Mouse (Mus musculus): ENCODE measurements around the gene Serpind1. TPM values are rescaled to one million over a fixed set of nuclear protein-coding genes. Genes with fewer than 3 reads are reported as not detected.

Serpind1 gene
- total RNA-seq (2014; fragmentation: Nextera tagmentation) (not detected in 2 replicates), total RNA-seq (2017) (0.11 TPM in 1 of 2 replicates, not detected in the other), polyA plus RNA-seq (2012) (not detected in 2 replicates)

- Histone ChIP-seq H3K4me1 (ENCODE audit: insufficient read depth, low read depth, low read length) (0 out of 2 replicates have a peak, but pooled peaks cover 4% of the 10 kb centered on the region), H3K27me3 (ENCODE audit: insufficient read depth, low read length) (no peaks in the 10 kb centered on the region), H3K9me3 (replicated peaks) (no peaks in the 10 kb centered on the region), H3K36me3 (replicated peaks) (peaks cover 40% of the 10 kb centered on the region), H3K4me3 (ENCODE audit: low read depth, low read length) (no peak within 1 kb of the TSS; the same call in 1 of the 2 replicates)
- no peak for TF ChIP-seq TAL1 (conservative IDR thresholded peaks at IDR 0.05; ENCODE audit: low read depth, low read length)
- no peak for TF ChIP-seq POLR2AphosphoS5 (IDR thresholded peaks at IDR 0.05; ENCODE audit: insufficient replicate concordance, low read depth, low read length)
- TF ChIP-seq CTCF (IDR thresholded peaks at IDR 0.05; ENCODE audit: low read depth, low read length), result no peak
- TF ChIP-seq GATA2 (IDR thresholded peaks at IDR 0.05; ENCODE audit: borderline replicate concordance, low read depth, low read length), result no peak
- TF ChIP-seq GATA1 (IDR thresholded peaks at IDR 0.05; ENCODE audit: borderline replicate concordance, low read length), result no peak
- DNase-seq (ENCODE audit: low spot score) (no peak), ATAC-seq (ENCODE audit: extremely low read depth, insufficient number of reproducible peaks, low FRiP score, poor library complexity, severe bottlenecking) (no peak)
Observed at GRCm38 (mm10) chr16:17331116-17331515, at the start of gene Serpind1. Gene Serpind1, plus strand, starts transcription at chr16:17331371.

DNA sequence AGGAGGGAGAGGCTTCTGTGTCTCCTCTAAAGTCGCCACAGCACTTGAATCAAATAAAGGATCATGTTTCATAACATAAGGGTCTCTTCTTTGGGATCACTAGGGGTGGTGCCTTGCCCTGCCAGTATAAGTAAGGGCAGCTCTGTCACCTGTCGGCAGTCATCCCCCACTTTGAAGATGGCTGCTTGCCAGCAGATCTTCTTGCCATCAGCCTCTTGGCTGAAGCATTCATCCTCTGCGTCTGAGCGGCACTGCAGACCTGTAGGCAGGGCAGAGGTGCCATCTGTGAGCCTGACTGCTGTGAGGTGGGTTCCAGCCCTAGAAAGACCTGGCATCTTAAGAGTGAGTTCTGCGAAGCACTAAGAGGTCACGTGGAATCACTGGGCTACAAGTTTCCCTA lies 48.0 kb upstream of the Serpind1 start:
- DNase-seq (ENCODE audit: low spot score) (no peak), ATAC-seq (ENCODE audit: extremely low read depth, insufficient number of reproducible peaks, low FRiP score, poor library complexity, severe bottlenecking) (no peak)
- Histone ChIP-seq H3K9me3 (replicated peaks) (no peaks in the 10 kb centered on the region), H3K4me3 (ENCODE audit: low read depth, low read length) (no peak overlapping the region), H3K4me1 (ENCODE audit: insufficient read depth, low read depth, low read length) (no peaks in the 10 kb centered on the region; the same call in 1 of the 2 replicates), H3K36me3 (replicated peaks) (peaks cover 93% of the 10 kb centered on the region), H3K27me3 (ENCODE audit: insufficient read depth, low read length) (no peaks in the 10 kb centered on the region)
- no peak for TF ChIP-seq CTCF (IDR thresholded peaks at IDR 0.05; ENCODE audit: low read depth, low read length)
- no peak for TF ChIP-seq POLR2AphosphoS5 (IDR thresholded peaks at IDR 0.05; ENCODE audit: insufficient replicate concordance, low read depth, low read length)
- TF ChIP-seq GATA1 (IDR thresholded peaks at IDR 0.05; ENCODE audit: borderline replicate concordance, low read length), result no peak
- no peak for TF ChIP-seq TAL1 (conservative IDR thresholded peaks at IDR 0.05; ENCODE audit: low read depth, low read length)
- TF ChIP-seq GATA2 (IDR thresholded peaks at IDR 0.05; ENCODE audit: borderline replicate concordance, low read depth, low read length), result no peak

DNA sequence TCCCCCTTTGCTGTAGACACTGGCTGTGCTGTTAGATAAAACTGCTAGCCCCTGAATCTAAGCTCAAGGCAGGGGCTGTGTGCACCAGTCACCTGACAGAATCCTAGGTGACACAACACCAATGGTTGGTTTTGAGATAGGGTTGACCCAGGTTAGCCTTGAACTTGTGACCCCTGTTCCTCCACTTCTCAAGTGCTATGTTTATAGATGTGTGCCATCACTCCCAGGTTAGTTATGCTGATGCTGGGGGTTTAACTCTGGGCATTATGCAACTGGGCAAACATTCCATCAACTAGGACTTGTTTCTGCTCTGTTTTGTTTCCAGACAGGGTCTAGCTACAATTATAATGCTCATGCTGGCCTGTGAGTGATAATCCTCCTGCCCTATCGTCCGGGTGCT lies 44.1 kb upstream of the Serpind1 start:
- no peak for ATAC-seq (ENCODE audit: extremely low read depth, insufficient number of reproducible peaks, low FRiP score, poor library complexity, severe bottlenecking)
- DNase-seq (ENCODE audit: low spot score), result no peak
- Histone ChIP-seq H3K4me3 (ENCODE audit: low read depth, low read length) (no peak overlapping the region), H3K9me3 (replicated peaks) (no peaks in the 10 kb centered on the region), H3K4me1 (ENCODE audit: insufficient read depth, low read depth, low read length) (no peaks in the 10 kb centered on the region), H3K27me3 (ENCODE audit: insufficient read depth, low read length) (no peaks in the 10 kb centered on the region), H3K36me3 (replicated peaks) (peaks cover 81% of the 10 kb centered on the region)
- TF ChIP-seq GATA2 (IDR thresholded peaks at IDR 0.05; ENCODE audit: borderline replicate concordance, low read depth, low read length) (no peak), TAL1 (conservative IDR thresholded peaks at IDR 0.05; ENCODE audit: low read depth, low read length) (no peak), POLR2AphosphoS5 (IDR thresholded peaks at IDR 0.05; ENCODE audit: insufficient replicate concordance, low read depth, low read length) (no peak), GATA1 (IDR thresholded peaks at IDR 0.05; ENCODE audit: borderline replicate concordance, low read length) (no peak), CTCF (IDR thresholded peaks at IDR 0.05; ENCODE audit: low read depth, low read length) (no peak)

DNA sequence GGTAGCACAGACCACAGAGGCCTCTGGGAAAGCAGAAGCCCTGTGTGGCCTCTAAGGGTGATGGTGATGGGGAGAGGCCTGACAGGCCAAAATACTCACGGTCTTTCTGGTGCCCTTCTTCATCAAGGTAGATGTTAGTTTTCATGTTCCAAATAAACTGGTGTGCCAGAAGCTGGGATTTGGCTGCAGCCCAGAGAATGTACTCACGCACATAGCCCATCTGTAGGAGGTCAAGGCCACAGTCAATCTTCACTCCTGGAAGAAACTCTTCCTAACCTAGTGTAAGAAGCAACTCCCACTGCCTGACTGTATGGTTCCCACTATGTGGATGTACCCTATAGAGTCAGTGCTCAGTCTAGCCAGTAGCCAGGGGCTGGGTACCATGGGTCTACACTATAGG lies 40.2 kb upstream of the Serpind1 start:
- Histone ChIP-seq H3K27me3 (ENCODE audit: insufficient read depth, low read length) (no peaks in the 10 kb centered on the region), H3K4me3 (ENCODE audit: low read depth, low read length) (no peak overlapping the region), H3K9me3 (replicated peaks) (no peaks in the 10 kb centered on the region), H3K36me3 (replicated peaks) (peaks cover 72% of the 10 kb centered on the region), H3K4me1 (ENCODE audit: insufficient read depth, low read depth, low read length) (no peaks in the 10 kb centered on the region)
- ATAC-seq (ENCODE audit: extremely low read depth, insufficient number of reproducible peaks, low FRiP score, poor library complexity, severe bottlenecking) (no peak), DNase-seq (ENCODE audit: low spot score) (no peak)
- TF ChIP-seq POLR2AphosphoS5 (IDR thresholded peaks at IDR 0.05; ENCODE audit: insufficient replicate concordance, low read depth, low read length), result no peak
- no peak for TF ChIP-seq CTCF (IDR thresholded peaks at IDR 0.05; ENCODE audit: low read depth, low read length)
- no peak for TF ChIP-seq GATA2 (IDR thresholded peaks at IDR 0.05; ENCODE audit: borderline replicate concordance, low read depth, low read length)
- TF ChIP-seq TAL1 (conservative IDR thresholded peaks at IDR 0.05; ENCODE audit: low read depth, low read length), result no peak
- no peak for TF ChIP-seq GATA1 (IDR thresholded peaks at IDR 0.05; ENCODE audit: borderline replicate concordance, low read length)

- no peaks in the 10 kb centered on the region for H3K4me1 ChIP-seq (ENCODE audit: insufficient read depth, low read depth, low read length)
- TF ChIP-seq POLR2AphosphoS5 (IDR thresholded peaks at IDR 0.05; ENCODE audit: insufficient replicate concordance, low read depth, low read length) (no peak), CTCF (IDR thresholded peaks at IDR 0.05; ENCODE audit: low read depth, low read length) (peak; percentile 99)
- no peak overlapping the region for H3K4me3 ChIP-seq (ENCODE audit: low read depth, low read length)
- H3K36me3 ChIP-seq (replicated peaks), result peaks cover 75% of the 10 kb centered on the region
- no peaks in the 10 kb centered on the region for H3K27me3 ChIP-seq (ENCODE audit: insufficient read depth, low read length)
- DNase-seq (ENCODE audit: low spot score) (peak; percentile 32), ATAC-seq (ENCODE audit: extremely low read depth, insufficient number of reproducible peaks, low FRiP score, poor library complexity, severe bottlenecking) (no peak)
- no peaks in the 10 kb centered on the region for H3K9me3 ChIP-seq (replicated peaks)
Observed at GRCm38 (mm10) chr16:17292751-17293150, 38.4 kb upstream of the Serpind1 start.

DNA sequence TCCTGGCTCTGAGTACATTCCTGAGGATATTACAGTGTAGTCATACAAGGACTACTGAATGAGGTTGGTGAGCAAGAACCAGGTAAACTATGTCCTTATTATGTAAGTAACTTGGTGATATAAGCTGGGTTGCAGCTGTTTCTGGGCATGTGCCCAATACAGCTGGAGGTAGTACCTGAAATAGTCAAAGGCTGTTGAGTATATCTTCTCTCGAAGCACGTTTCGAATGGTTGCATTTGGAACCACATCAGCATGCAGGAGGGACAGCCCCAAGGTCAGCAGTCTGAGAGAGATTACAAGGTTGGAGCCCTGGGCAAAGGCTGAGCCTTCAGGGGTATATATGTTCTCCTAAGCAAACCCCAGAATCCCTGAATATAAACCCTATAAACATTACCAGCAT lies 30.4 kb upstream of the Serpind1 start:
- DNase-seq (ENCODE audit: low spot score), result no peak
- Histone ChIP-seq H3K4me3 (ENCODE audit: low read depth, low read length) (no peak overlapping the region), H3K36me3 (replicated peaks) (peaks cover 91% of the 10 kb centered on the region), H3K4me1 (ENCODE audit: insufficient read depth, low read depth, low read length) (no peaks in the 10 kb centered on the region), H3K9me3 (replicated peaks) (no peaks in the 10 kb centered on the region), H3K27me3 (ENCODE audit: insufficient read depth, low read length) (no peaks in the 10 kb centered on the region)
- ATAC-seq (ENCODE audit: extremely low read depth, insufficient number of reproducible peaks, low FRiP score, poor library complexity, severe bottlenecking), result no peak
- TF ChIP-seq CTCF (IDR thresholded peaks at IDR 0.05; ENCODE audit: low read depth, low read length), result no peak
- no peak for TF ChIP-seq GATA2 (IDR thresholded peaks at IDR 0.05; ENCODE audit: borderline replicate concordance, low read depth, low read length)
- no peak for TF ChIP-seq TAL1 (conservative IDR thresholded peaks at IDR 0.05; ENCODE audit: low read depth, low read length)
- TF ChIP-seq POLR2AphosphoS5 (IDR thresholded peaks at IDR 0.05; ENCODE audit: insufficient replicate concordance, low read depth, low read length), result no peak
- TF ChIP-seq GATA1 (IDR thresholded peaks at IDR 0.05; ENCODE audit: borderline replicate concordance, low read length), result no peak
